In genomic region chr2:30595796-30596195, GRCm38 (mm10) we compare ENCODE assay signal across 8 mouse cellular contexts. TPM values are rescaled to one million over a fixed set of nuclear protein-coding genes. Genes with fewer than 3 reads are reported as not detected.
DNase-seq lines count a peak whose midpoint lies in the region; ATAC-seq and TF ChIP-seq lines count a peak whose summit lies in the region.

No protein-coding gene starts in this region.

- ATAC-seq in neural tube, embryonic 11.5 days (ENCODE audit: insufficient read depth, low FRiP score, low TSS enrichment), result no peak
- ATAC-seq in stomach, embryonic 16.5 days (ENCODE audit: insufficient read depth, low FRiP score), result no peak

- no peaks in the 10 kb centered on the region for H3K79me2 ChIP-seq in heart, adult 2 months (replicated peaks; ENCODE audit: control insufficient read depth, insufficient read depth, low read length)

- peak overlapping the region; percentile 49 for H3K4me2 ChIP-seq in neural tube, embryonic 11.5 days (ENCODE audit: low read depth)
- H3K4me2 ChIP-seq in stomach, embryonic 16.5 days (ENCODE audit: low read depth, low read length), result no peak overlapping the region

- no peak for TF ChIP-seq CTCF in heart, adult 2 months (IDR thresholded peaks at IDR 0.05)

- WGBS in heart, adult 2 months, result 75% methylated on average over 4 of the region's 4 CpGs
- WGBS in neural tube, embryonic 11.5 days, result 87% methylated on average over 4 of the region's 4 CpGs
- 89% methylated on average over 4 of the region's 4 CpGs for WGBS in limb, embryonic 10.5 days
- 83% methylated on average over 4 of the region's 4 CpGs for WGBS in stomach, embryonic 16.5 days

- TF ChIP-seq POLR2A in heart, adult 2 months (IDR thresholded peaks at IDR 0.05; ENCODE audit: insufficient read depth, low read depth, low read length), result no peak

- H3K27ac ChIP-seq in heart, adult 2 months, result peak overlapping the region; percentile 99
- no peak overlapping the region for H3K27ac ChIP-seq in neural tube, embryonic 11.5 days (ENCODE audit: low read depth, low read length)
- peak overlapping the region; percentile 96 for H3K27ac ChIP-seq in limb, embryonic 10.5 days
- H3K27ac ChIP-seq in stomach, embryonic 16.5 days (ENCODE audit: low read length), result peak overlapping the region; percentile 91

- peaks cover 13% of the 10 kb centered on the region for H3K4me1 ChIP-seq in heart, adult 2 months (ENCODE audit: control insufficient read depth, insufficient read depth, low read length)
- peaks cover 20% of the 10 kb centered on the region for H3K4me1 ChIP-seq in neural tube, embryonic 11.5 days (ENCODE audit: control insufficient read depth, insufficient read depth, low read length)
- H3K4me1 ChIP-seq in limb, embryonic 10.5 days, result peaks cover 61% of the 10 kb centered on the region
- H3K4me1 ChIP-seq in stomach, embryonic 16.5 days (ENCODE audit: control insufficient read depth, insufficient read depth, low read length), result peaks cover 37% of the 10 kb centered on the region

- H3K36me3 ChIP-seq in heart, adult 2 months (ENCODE audit: control insufficient read depth, insufficient read depth, low read length), result peaks cover 2% of the 10 kb centered on the region; the same call in 1 of the 2 replicates
- H3K36me3 ChIP-seq in neural tube, embryonic 11.5 days (ENCODE audit: control insufficient read depth, insufficient read depth, low read length), result no peaks in the 10 kb centered on the region
- H3K36me3 ChIP-seq in limb, embryonic 10.5 days, result no peaks in the 10 kb centered on the region
- H3K36me3 ChIP-seq in stomach, embryonic 16.5 days (ENCODE audit: control insufficient read depth, insufficient read depth, low read length), result no peaks in the 10 kb centered on the region

- H3K9ac ChIP-seq in heart, adult 2 months (ENCODE audit: low read depth, low read length), result peak overlapping the region; percentile 69; the same call in 1 of the 2 replicates
- H3K9ac ChIP-seq in neural tube, embryonic 11.5 days (ENCODE audit: low read length), result peak overlapping the region; percentile 57
- H3K9ac ChIP-seq in stomach, embryonic 16.5 days (ENCODE audit: low read length), result peak overlapping the region; percentile 69

- DNase-seq in heart, adult 2 months, result peak in 1 of 2 experiments; percentile 23
- DNase-seq in heart, adult 9 months (ENCODE audit: low spot score in 2 of 2), result no peak
- DNase-seq in neural tube, embryonic 11.5 days (ENCODE audit: low spot score), result no peak
- no peak for DNase-seq in neural tube, embryonic 10.5 days (ENCODE audit: extremely low spot score, low spot score)
- no peak for DNase-seq in limb, embryonic 10.5 days (ENCODE audit: low spot score)
- no peak for DNase-seq in adrenal gland, adult 8-10 months
- no peak for DNase-seq in adrenal gland, postnatal 36 days

- intact Hi-C loops in heart, adult 2 months (cut with DNase I), result loop anchor here (2.0 to 10.0 kb wide), 2 partner anchors 47 to 119 kb away; no protein-coding TSS in a partner anchor

- no peak for TF ChIP-seq EP300 in heart, adult 2 months (IDR thresholded peaks at IDR 0.05; ENCODE audit: insufficient read depth, low read depth, low read length)

- peak overlapping the region; percentile 74; the same call in 1 of the 2 replicates for H3K4me3 ChIP-seq in heart, adult 2 months
- H3K4me3 ChIP-seq in neural tube, embryonic 11.5 days (ENCODE audit: low read depth, low read length), result no peak overlapping the region
- peak overlapping the region; percentile 61; the same call in 1 of the 2 replicates for H3K4me3 ChIP-seq in limb, embryonic 10.5 days
- H3K4me3 ChIP-seq in stomach, embryonic 16.5 days (replicated peaks; ENCODE audit: low read length), result no peak overlapping the region

- H3K9me3 ChIP-seq in neural tube, embryonic 11.5 days (ENCODE audit: control insufficient read depth, low read length), result no peaks in the 10 kb centered on the region
- no peaks in the 10 kb centered on the region for H3K9me3 ChIP-seq in limb, embryonic 10.5 days (replicated peaks)
- H3K9me3 ChIP-seq in stomach, embryonic 16.5 days (replicated peaks; ENCODE audit: control insufficient read depth, low read length), result no peaks in the 10 kb centered on the region

- no peaks in the 10 kb centered on the region for H3K27me3 ChIP-seq in heart, adult 2 months (ENCODE audit: control insufficient read depth, insufficient read depth, low read length)
- H3K27me3 ChIP-seq in neural tube, embryonic 11.5 days (ENCODE audit: control insufficient read depth, insufficient read depth, low read length), result no peaks in the 10 kb centered on the region
- no peaks in the 10 kb centered on the region for H3K27me3 ChIP-seq in limb, embryonic 10.5 days (ENCODE audit: low read depth, poor library complexity, severe bottlenecking)
- no peaks in the 10 kb centered on the region for H3K27me3 ChIP-seq in stomach, embryonic 16.5 days (ENCODE audit: control insufficient read depth, insufficient read depth, low read length)

RNA-seq across cellular contexts. Expression of gene Cstad, which starts 1.0 kb away (rescaled TPM):
- total RNA-seq in heart, adult 2 months (2021), result 1 to 10 TPM in 1 of 2 experiments, under 1 TPM in 1; 0.73 to 1.0 TPM
- polyA plus RNA-seq in heart, adult 2 months (2012; rRNA removed), result 0.32 and 0.76 TPM in 2 replicates
- 0.48 TPM in 1 of 2 replicates, not detected in the other for polyA plus RNA-seq in neural tube, embryonic 11.5 days (2014; fragmentation: Nextera tagmentation; extraction: Ambion mirVana)
- polyA plus RNA-seq in limb, embryonic 10.5 days (2016; fragmentation: Nextera tagmentation; extraction: Ambion mirVana), result 0.55 and 0.95 TPM in 2 replicates
- polyA plus RNA-seq in stomach, embryonic 16.5 days (2015; fragmentation: Nextera tagmentation; extraction: Ambion mirVana), result 0.34 and 1.1 TPM in 2 replicates
- total RNA-seq in adrenal gland, adult 8-10 months (2022), result 1 to 10 TPM in 3 of 4 experiments, under 1 TPM in 1; 0.81 to 7.0 (median 4.1) TPM
- total RNA-seq in adrenal gland, postnatal 36 days (2021), result 1 to 10 TPM in 1 of 2 experiments, under 1 TPM in 1; 0.40 to 2.1 TPM

Comparison
In these comparisons a context has a peak if more than half of its experiments do, and no peak if none do; other contexts are left out.
1. H3K4me3 ChIP-seq: peak in heart, adult 2 months (single experiment) and limb, embryonic 10.5 days (single experiment); none in neural tube, embryonic 11.5 days (single experiment) and stomach, embryonic 16.5 days (single experiment).
2. Peak in every context shown above with its lines, with median percentiles within 50 percentile points of each other: H3K9ac ChIP-seq.